Mouse (Mus musculus) heart, embryonic 16.5 days (tissue): ENCODE measurements around the gene Rps8. TPM values are rescaled to one million over a fixed set of nuclear protein-coding genes. Genes with fewer than 3 reads are reported as not detected.
"Not testable (repeated sequence)": the region's sequence is repeated elsewhere in the genome, so short reads cannot be mapped to it uniquely, and the experiment has no call there.

ENCODE experiments used
- ATAC-seq: fragments of 200-750 bp; cut with Nextera tagmentation; replicated peaks from 2 replicates; pipeline ENCODE4 v1.8.0; 2017; ENCODE audit warnings: moderate number of reproducible peaks; ENCODE audit not compliant: insufficient read depth, low FRiP score; ENCODE audit errors: extremely low read depth
- H3K27ac ChIP-seq: fragments of 300-500 bp; sonication (generic); 2 replicates; pipeline ENCODE4 v1.5.1; 2014; ENCODE audit warnings: mild to moderate bottlenecking, low read length, control low read depth, moderate library complexity
- H3K27me3 ChIP-seq: fragments of 300-500 bp; sonication (generic); 2 replicates; pipeline ENCODE4 v1.6.1; 2014; ENCODE audit warnings: low read length, mixed read lengths; ENCODE audit not compliant: control insufficient read depth, insufficient read depth
- H3K36me3 ChIP-seq: fragments of 300-500 bp; sonication (generic); 2 replicates; pipeline ENCODE4 v1.6.1; 2014; ENCODE audit not compliant: control insufficient read depth, insufficient read depth
- H3K4me1 ChIP-seq: fragments of 300-500 bp; sonication (generic); 2 replicates; pipeline ENCODE4 v1.6.1; 2014; ENCODE audit warnings: low read length, mixed read lengths; ENCODE audit not compliant: control insufficient read depth, insufficient read depth
- H3K4me2 ChIP-seq: fragments of 300-500 bp; sonication (generic); 2 replicates; pipeline ENCODE4 v1.6.1; 2014; ENCODE audit warnings: low read depth, mild to moderate bottlenecking, control low read depth, low read length
- H3K4me3 ChIP-seq: fragments of 300-500 bp; sonication (generic); 2 replicates; pipeline ENCODE4 v1.5.1; 2014; ENCODE audit warnings: mild to moderate bottlenecking, control low read depth, low read length
- H3K9ac ChIP-seq: fragments of 300-500 bp; sonication (generic); 2 replicates; pipeline ENCODE4 v1.6.1; 2014; ENCODE audit warnings: low read length, control low read depth
- H3K9me3 ChIP-seq: fragments of 300-500 bp; sonication (generic); replicated peaks from 2 replicates; pipeline ENCODE4 v1.6.1; 2016; ENCODE audit warnings: low read length; ENCODE audit not compliant: control insufficient read depth
- WGBS: fragments of 180-500 bp; shearing (Covaris S2); extraction: QIAGEN DNeasy Blood & Tissue Kit; methylation state at CpG from one replicate; pipeline ENCODE4 v1.1.7; 2014; 5-methylcytosine and 5-hydroxymethylcytosine counted together
- polyA plus RNA-seq: library from polyadenylated mRNA; unstranded; fragments of >200 nt; fragmentation: Nextera tagmentation; extraction: Ambion mirVana; gene quantifications from 2 replicates; pipeline ENCODE4 v1.2.1, GENCODE M21; 2015

The Rps8 gene
- polyA plus RNA-seq, 1 experiment from 2014 or later: 420 TPM

DNA sequence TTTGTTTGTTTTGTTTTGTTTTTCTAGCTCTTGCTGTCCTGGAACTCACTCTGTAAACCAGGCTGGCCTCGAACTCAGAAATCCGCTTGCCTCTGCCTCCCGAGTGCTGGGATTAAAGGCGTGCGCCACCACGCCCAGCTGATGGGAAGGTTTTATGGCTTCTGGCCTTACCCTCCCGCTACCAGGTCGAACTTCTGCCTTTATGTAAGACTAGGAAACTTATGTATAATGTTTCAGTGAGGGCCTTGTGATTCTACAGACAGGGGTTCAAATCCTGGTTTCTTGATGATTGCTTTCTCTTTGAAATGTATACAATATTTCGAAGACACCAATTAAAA, 26.7 kb upstream of the Rps8 start:
- H3K4me2 ChIP-seq: peak overlapping the region; percentile 92
- H3K9ac ChIP-seq: peak overlapping the region; percentile 73
- WGBS: 11% methylated on average over 9 of the region's 9 CpGs
- H3K9me3 ChIP-seq, H3K27me3 ChIP-seq, H3K4me1 ChIP-seq: not testable (repeated sequence)
- ATAC-seq: peak; percentile 26
- peaks cover 17% of the 10 kb centered on the region for H3K36me3 ChIP-seq
- H3K27ac ChIP-seq: peak overlapping the region; percentile 52; the same call in 1 of the 2 replicates
- H3K4me3 ChIP-seq: peak overlapping the region; percentile 84

DNA sequence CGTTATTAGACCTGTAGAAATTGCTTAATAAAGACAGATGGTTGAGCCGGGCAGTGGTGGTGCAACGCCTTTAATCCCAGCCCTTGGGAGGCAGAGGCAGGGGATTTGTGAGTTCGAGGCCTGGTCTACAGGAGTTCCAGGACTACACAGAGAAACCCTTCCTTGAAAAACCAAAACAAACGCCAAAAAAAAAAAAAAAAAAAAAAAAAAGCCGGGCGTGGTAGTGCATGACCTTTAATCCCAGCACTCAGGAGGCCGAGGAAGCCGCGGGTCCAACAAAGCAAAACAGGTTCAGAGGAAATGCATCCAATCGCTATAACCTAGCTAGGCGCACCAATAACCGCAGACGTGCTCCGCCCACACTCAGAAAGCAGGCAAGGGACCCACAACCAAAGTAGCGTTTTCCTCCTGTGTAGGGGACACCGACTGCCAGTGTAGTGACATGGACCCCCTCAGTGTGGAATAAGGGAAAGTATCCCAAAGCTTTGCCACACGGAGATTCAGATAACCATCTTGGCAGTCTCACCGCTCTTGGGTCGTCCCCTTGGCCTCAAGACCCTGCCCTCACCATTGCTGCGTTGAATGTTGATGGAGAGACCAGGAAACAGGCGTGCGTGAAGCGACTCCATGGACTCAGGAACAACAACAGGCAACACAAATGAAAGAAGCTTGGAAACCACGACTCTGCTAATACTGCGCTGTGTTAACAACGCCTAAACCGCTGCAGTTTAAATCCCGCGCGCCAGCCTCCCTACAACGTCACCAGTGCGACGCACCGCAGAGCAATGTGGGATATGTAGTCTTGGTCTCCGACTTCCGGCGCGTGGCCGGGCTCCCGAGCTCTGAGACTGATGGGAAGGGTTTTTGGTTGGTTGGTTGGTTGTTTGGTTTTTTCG, 26.1 kb upstream of the Rps8 start, which contains the start of gene Kif2c:
Kif2c (minus strand) TSS at position 777 of the 896 bp plus-strand sequence.
- Histone ChIP-seq H3K27me3 (no peaks in the 10 kb centered on the region), H3K4me2 (peak within 1 kb of the TSS; percentile 92), H3K9me3 (no peaks in the 10 kb centered on the region), H3K27ac (peak within 1 kb of the TSS; percentile 63), H3K9ac (peak within 1 kb of the TSS; percentile 74), H3K36me3 (peaks cover 23% of the 10 kb centered on the region), H3K4me1 (peaks cover 6% of the 10 kb centered on the region), H3K4me3 (peak within 1 kb of the TSS; percentile 84)
- peak; percentile 96 for ATAC-seq
- WGBS: under 1% methylated on average over 42 of the region's 42 CpGs

GRCm38 (mm10) chr4:117169936-117170335, 13.9 kb upstream of the Rps8 start:
- no peaks in the 10 kb centered on the region for H3K27me3 ChIP-seq
- H3K9ac ChIP-seq: no peak overlapping the region
- H3K9me3 ChIP-seq: no peaks in the 10 kb centered on the region
- no peak overlapping the region for H3K4me3 ChIP-seq
- no peak for ATAC-seq
- 84% methylated on average over 5 of the region's 5 CpGs for WGBS
- peaks cover 59% of the 10 kb centered on the region for H3K36me3 ChIP-seq
- no peak overlapping the region for H3K4me2 ChIP-seq
- H3K4me1 ChIP-seq: no peaks in the 10 kb centered on the region
- H3K27ac ChIP-seq: no peak overlapping the region

DNA sequence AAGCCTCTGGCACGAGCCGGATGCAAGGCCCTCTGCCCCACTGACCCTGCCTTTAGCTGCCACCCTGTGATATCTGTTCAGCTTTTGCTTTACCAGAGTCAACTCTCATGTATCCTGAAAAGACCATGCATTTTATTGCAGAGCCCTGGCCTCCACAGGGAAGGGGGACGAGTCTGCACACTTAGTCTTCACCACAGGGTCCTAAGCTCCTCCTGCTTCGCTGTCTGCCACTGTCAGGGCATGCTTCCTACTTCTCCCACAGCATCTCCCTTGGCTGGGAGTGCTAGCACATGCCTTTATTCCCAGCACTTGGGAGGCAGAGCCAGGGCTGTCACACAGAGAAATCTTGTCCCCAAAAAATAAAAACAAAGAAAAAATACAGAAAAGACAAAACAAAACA, 5.1 kb upstream of the Rps8 start:
- Histone ChIP-seq H3K4me2 (no peak overlapping the region), H3K27ac (no peak overlapping the region), H3K4me3 (no peak overlapping the region), H3K4me1 (no peaks in the 10 kb centered on the region), H3K27me3 (no peaks in the 10 kb centered on the region), H3K9me3 (no peaks in the 10 kb centered on the region), H3K36me3 (peaks cover 42% of the 10 kb centered on the region), H3K9ac (no peak overlapping the region)
- ATAC-seq: no peak
- 78% methylated on average over 4 of the region's 4 CpGs for WGBS

DNA sequence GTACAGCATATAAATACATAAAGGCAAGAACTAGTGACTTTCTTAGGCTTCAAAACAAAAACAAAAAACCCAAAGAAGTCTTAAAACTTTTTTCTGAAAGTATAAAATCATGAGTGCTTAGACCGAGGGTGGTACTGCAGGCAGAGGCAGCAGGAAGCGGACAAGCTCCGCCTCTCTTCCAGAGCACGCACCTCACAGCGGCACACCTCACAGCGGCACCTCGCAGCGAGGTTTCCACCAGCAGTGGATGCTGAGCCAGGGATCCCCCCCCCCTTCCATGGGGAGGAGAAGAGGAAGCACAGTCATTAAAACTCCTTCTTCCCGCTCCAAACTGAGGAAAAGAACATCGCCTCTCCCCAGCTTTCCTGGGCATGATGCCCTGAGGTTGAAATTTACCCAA, 3.6 kb upstream of the Rps8 start:
- peaks cover 33% of the 10 kb centered on the region for H3K36me3 ChIP-seq
- H3K9me3 ChIP-seq: no peaks in the 10 kb centered on the region
- 81% methylated on average over 10 of the region's 10 CpGs for WGBS
- no peak for ATAC-seq
- H3K4me2 ChIP-seq: no peak overlapping the region
- no peaks in the 10 kb centered on the region for H3K27me3 ChIP-seq
- H3K9ac ChIP-seq: no peak overlapping the region
- H3K4me1 ChIP-seq: peaks cover 3% of the 10 kb centered on the region
- H3K4me3 ChIP-seq: no peak overlapping the region
- no peak overlapping the region for H3K27ac ChIP-seq

- H3K27me3 ChIP-seq: no peaks in the 10 kb centered on the region
- peak overlapping the region; percentile 81 for H3K4me3 ChIP-seq
- peaks cover 24% of the 10 kb centered on the region for H3K4me1 ChIP-seq
- peaks cover 36% of the 10 kb centered on the region for H3K36me3 ChIP-seq
- H3K9me3 ChIP-seq: no peaks in the 10 kb centered on the region
- no peak for ATAC-seq
- peak overlapping the region; percentile 91 for H3K27ac ChIP-seq
- WGBS: 30% methylated on average over 6 of the region's 6 CpGs
- peak overlapping the region; percentile 54 for H3K4me2 ChIP-seq
- peak overlapping the region; percentile 69 for H3K9ac ChIP-seq
Observed at GRCm38 (mm10) chr4:117156372-117156771, 329 bp upstream of the Rps8 start.

GRCm38 (mm10) chr4:117155020-117155791, 837 bp downstream of the Rps8 start:
- Histone ChIP-seq H3K27me3 (no peaks in the 10 kb centered on the region), H3K4me3 (peak overlapping the region; percentile 81), H3K4me1 (peaks cover 24% of the 10 kb centered on the region), H3K36me3 (peaks cover 46% of the 10 kb centered on the region), H3K4me2 (peak overlapping the region; percentile 95), H3K27ac (peak overlapping the region; percentile 91), H3K9me3 (no peaks in the 10 kb centered on the region), H3K9ac (peak overlapping the region; percentile 99)
- 1% methylated on average over 44 of the region's 44 CpGs for WGBS
- no peak; the same call in 1 of the 2 replicates for ATAC-seq

GRCm38 (mm10) chr4:117152714-117153113, 3.3 kb downstream of the Rps8 start:
- H3K27ac ChIP-seq: no peak overlapping the region
- no peaks in the 10 kb centered on the region for H3K9me3 ChIP-seq
- H3K4me1 ChIP-seq: peaks cover 24% of the 10 kb centered on the region
- H3K9ac ChIP-seq: peak overlapping the region; percentile 30; the same call in 1 of the 2 replicates
- H3K4me3 ChIP-seq: no peak overlapping the region
- H3K4me2 ChIP-seq: no peak overlapping the region
- H3K36me3 ChIP-seq: peaks cover 44% of the 10 kb centered on the region
- WGBS: 60% methylated on average over 5 of the region's 5 CpGs
- ATAC-seq: no peak
- H3K27me3 ChIP-seq: no peaks in the 10 kb centered on the region

- Histone ChIP-seq H3K36me3 (peaks cover 44% of the 10 kb centered on the region), H3K27ac (no peak overlapping the region), H3K4me1 (peaks cover 24% of the 10 kb centered on the region), H3K9ac (no peak overlapping the region), H3K27me3 (no peaks in the 10 kb centered on the region), H3K9me3 (no peaks in the 10 kb centered on the region), H3K4me3 (no peak overlapping the region), H3K4me2 (no peak overlapping the region)
- WGBS: 74% methylated on average over 1 of the region's 1 CpGs
- ATAC-seq: no peak
Observed at GRCm38 (mm10) chr4:117151416-117151815, 4.6 kb downstream of the Rps8 start.
